Mouse (Mus musculus) urinary bladder, postnatal 36 days (tissue): ENCODE data around the gene Mapk8.

Source experiments
- DNase-seq, 2 experiments: peaks; one replicate each; pipeline ENCODE4 v3.0.0; 2022; ENCODE audit warnings: low spot score in 2 of 2, mixed read lengths in 1 of 2

The Mapk8 gene

GRCm38 (mm10) chr14:33348146-33348545 lies 98.8 kb downstream of the Mapk8 start:
- no peak for DNase-seq

DNA sequence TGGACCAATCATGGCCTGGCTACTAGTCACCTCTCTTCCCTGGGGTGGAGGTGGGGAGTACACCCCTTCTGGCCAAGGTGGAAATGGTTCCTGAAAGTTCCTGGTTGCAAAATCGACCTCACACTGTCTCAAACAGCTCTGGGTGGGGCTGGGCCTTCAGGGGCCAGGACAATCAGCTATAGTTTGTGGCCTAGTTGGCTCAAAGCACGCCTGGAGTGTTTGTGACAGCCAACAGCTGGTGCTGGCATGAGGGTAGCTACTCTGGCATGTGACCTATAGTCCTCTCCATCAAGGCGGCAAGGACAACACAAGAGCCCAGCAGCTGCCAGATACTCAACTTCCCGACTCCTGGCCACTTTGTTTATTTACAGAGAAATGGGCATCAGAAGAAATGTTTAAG lies 99.2 kb downstream of the Mapk8 start:
- DNase-seq, result no peak

DNA sequence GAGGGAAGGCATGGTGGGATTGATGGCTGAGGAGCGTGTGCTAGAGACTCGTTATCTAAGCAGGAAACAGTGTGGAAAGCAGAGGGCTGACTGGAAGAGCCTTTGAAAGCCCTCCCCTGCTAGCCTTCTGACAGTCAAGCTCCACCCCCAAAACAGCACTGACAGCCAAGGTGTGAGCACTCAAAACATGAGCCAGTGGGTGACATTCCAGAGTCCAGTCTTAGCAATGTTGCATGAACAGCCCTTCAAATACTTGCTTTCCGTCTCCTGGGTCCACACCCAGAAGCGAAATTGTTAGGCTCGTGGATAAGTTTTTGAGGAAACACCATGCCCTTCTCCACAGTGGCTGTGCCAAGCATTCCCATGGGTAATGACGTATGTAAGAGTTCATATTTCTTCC lies 100.4 kb downstream of the Mapk8 start:
- no peak for DNase-seq

DNA sequence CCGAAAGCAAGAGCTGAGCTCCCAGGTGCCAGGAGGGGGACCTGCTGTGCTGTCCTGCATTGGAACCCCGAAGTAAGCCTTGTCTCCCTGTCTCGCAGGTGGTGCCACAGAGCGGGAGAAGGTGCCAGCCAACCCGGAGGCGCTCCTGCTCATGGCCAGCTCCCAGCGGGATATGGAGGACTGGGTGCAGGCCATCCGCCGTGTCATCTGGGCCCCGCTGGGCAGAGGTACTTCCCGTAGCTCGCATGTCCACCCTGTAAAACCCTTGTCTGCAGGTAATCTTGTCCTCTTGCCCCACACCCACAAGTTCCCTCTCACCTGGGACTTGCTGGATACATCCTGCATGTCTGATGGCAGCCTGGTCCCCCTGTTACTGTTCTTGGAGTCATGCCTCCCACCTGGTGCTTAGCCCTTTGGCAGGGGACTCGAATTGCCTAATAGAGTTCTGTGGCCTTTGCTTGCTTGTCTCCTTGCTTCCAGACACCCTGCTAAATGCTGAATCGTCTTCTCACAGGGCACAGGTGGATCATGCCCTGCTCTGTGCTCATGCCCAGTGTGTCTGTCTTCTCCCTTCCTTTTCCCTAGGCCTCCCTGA lies 103.7 kb downstream of the Mapk8 start:
- DNase-seq, result no peak

GRCm38 (mm10) chr14:33338684-33339083 lies 108.3 kb downstream of the Mapk8 start:
- no peak for DNase-seq

- no peak for DNase-seq
These were observed 111.2 kb downstream of the Mapk8 start for GRCm38 (mm10) chr14:33335733-33336132.

GRCm38 (mm10) chr14:33334402-33334801 lies 112.6 kb downstream of the Mapk8 start:
- DNase-seq, result no peak

GRCm38 (mm10) chr14:33333833-33334232 lies 113.1 kb downstream of the Mapk8 start:
- no peak for DNase-seq

DNA sequence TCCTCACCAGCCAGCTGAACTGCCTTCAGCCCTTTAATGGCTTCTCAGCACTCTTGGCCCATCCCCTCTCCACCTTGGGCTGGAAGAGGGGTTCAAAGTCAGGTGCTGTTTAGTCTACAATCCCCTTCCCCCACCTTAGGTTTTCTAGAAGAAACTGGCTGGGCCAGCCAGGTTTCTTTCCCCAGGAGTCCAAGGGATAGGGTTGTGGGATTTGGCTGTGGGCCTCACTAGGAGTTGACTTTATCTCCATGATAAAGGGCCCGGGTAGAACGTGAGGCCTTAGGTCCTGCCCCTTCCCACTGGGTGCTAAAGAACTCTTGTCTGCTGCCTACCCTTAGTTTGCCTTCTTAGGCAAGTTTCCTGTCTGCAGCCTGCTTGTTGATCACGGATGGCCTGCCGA lies 115.3 kb downstream of the Mapk8 start:
- no peak for DNase-seq

- DNase-seq, result no peak
These were observed 116.0 kb downstream of the Mapk8 start for GRCm38 (mm10) chr14:33330986-33331385.

- no peak for DNase-seq
These were observed 117.6 kb downstream of the Mapk8 start for GRCm38 (mm10) chr14:33329297-33329805.

- DNase-seq, result no peak
These were observed 118.6 kb downstream of the Mapk8 start for GRCm38 (mm10) chr14:33328369-33328768.
